Mouse (Mus musculus) embryonic facial prominence, embryonic 11.5 days (tissue): ENCODE results near the gene Gm19684. TPM values are rescaled to one million over a fixed set of nuclear protein-coding genes. Genes with fewer than 3 reads are reported as not detected.
"Not testable (repeated sequence)": the region's sequence is repeated elsewhere in the genome, so short reads cannot be mapped to it uniquely, and the experiment has no call there.

Experiments
- ATAC-seq: fragments of 200-750 bp; cut with Nextera tagmentation; replicated peaks from 2 replicates; pipeline ENCODE4 v1.8.0; 2017; ENCODE audit warnings: low read depth; ENCODE audit not compliant: insufficient number of reproducible peaks, low FRiP score, low TSS enrichment
- DNase-seq: peaks from one replicate; pipeline ENCODE4 v3.0.0-alpha.2; 2015; ENCODE audit warnings: low spot score
- H3K27ac ChIP-seq: fragments of 300-500 bp; sonication (generic); replicated peaks from 2 replicates; pipeline ENCODE4 v1.5.1; 2014; ENCODE audit warnings: mild to moderate bottlenecking, low read depth, low read length, control low read depth
- H3K27me3 ChIP-seq: fragments of 300-500 bp; sonication (generic); 2 replicates; pipeline ENCODE4 v1.6.1; 2014; ENCODE audit warnings: mild to moderate bottlenecking, low read length, moderate library complexity, mixed read lengths; ENCODE audit not compliant: control insufficient read depth, insufficient read depth
- H3K36me3 ChIP-seq: fragments of 300-500 bp; sonication (generic); replicated peaks from 2 replicates; pipeline ENCODE4 v1.6.1; 2014; ENCODE audit warnings: low read depth, mild to moderate bottlenecking, low read length, moderate library complexity, mixed read lengths; ENCODE audit not compliant: control insufficient read depth, insufficient read depth
- H3K4me1 ChIP-seq: fragments of 300-500 bp; sonication (generic); 2 replicates; pipeline ENCODE4 v1.6.1; 2014; ENCODE audit warnings: low read length, mixed read lengths; ENCODE audit not compliant: control insufficient read depth, insufficient read depth
- H3K4me2 ChIP-seq: fragments of 300-500 bp; sonication (generic); 2 replicates; pipeline ENCODE4 v1.6.1; 2014; ENCODE audit warnings: low read depth, mild to moderate bottlenecking, control low read depth, low read length, moderate library complexity
- H3K4me3 ChIP-seq: fragments of 300-500 bp; sonication (generic); 2 replicates; pipeline ENCODE4 v1.5.1; 2014; ENCODE audit warnings: low read depth, low read length, control low read depth
- H3K9ac ChIP-seq: fragments of 300-500 bp; sonication (generic); replicated peaks from 2 replicates; pipeline ENCODE4 v1.6.1; 2014; ENCODE audit warnings: mild to moderate bottlenecking, control low read depth, low read length
- H3K9me3 ChIP-seq: fragments of 300-500 bp; sonication (generic); replicated peaks from 2 replicates; pipeline ENCODE4 v1.6.1; 2016; ENCODE audit warnings: mild to moderate bottlenecking, low read length, inconsistent platforms, mixed read lengths; ENCODE audit not compliant: control insufficient read depth
- WGBS: fragments of 180-500 bp; shearing (Covaris S2); extraction: QIAGEN DNeasy Blood & Tissue Kit; methylation state at CpG from one replicate; pipeline ENCODE4 v1.1.7; 2014; 5-methylcytosine and 5-hydroxymethylcytosine counted together
- polyA plus RNA-seq: library from polyadenylated mRNA; unstranded; fragments of >200 nt; fragmentation: Nextera tagmentation; extraction: Ambion mirVana; gene quantifications from 2 replicates; pipeline ENCODE4 v1.2.1, GENCODE M21; 2014

Gm19684 gene
- polyA plus RNA-seq, 1 experiment from 2014 or later = not detected

GRCm38 (mm10) chr17:36092520-36092919 is 29.0 kb upstream of the Gm19684 start:
- not testable (repeated sequence) for H3K36me3 ChIP-seq, H3K27ac ChIP-seq, H3K27me3 ChIP-seq, H3K9me3 ChIP-seq, DNase-seq, H3K4me1 ChIP-seq, H3K4me2 ChIP-seq, H3K9ac ChIP-seq, H3K4me3 ChIP-seq, ATAC-seq

GRCm38 (mm10) chr17:36093936-36094335 is 27.5 kb upstream of the Gm19684 start:
- no peak overlapping the region for H3K4me2 ChIP-seq
- H3K9ac ChIP-seq = no peak overlapping the region
- no peak for DNase-seq
- 14% methylated on average over 3 of the region's 3 CpGs for WGBS
- H3K27ac ChIP-seq = no peak overlapping the region
- no peaks in the 10 kb centered on the region for H3K27me3 ChIP-seq
- ATAC-seq = no peak
- no peaks in the 10 kb centered on the region for H3K36me3 ChIP-seq
- H3K4me3 ChIP-seq = no peak overlapping the region
- H3K9me3 ChIP-seq = no peaks in the 10 kb centered on the region
- no peaks in the 10 kb centered on the region for H3K4me1 ChIP-seq

DNA sequence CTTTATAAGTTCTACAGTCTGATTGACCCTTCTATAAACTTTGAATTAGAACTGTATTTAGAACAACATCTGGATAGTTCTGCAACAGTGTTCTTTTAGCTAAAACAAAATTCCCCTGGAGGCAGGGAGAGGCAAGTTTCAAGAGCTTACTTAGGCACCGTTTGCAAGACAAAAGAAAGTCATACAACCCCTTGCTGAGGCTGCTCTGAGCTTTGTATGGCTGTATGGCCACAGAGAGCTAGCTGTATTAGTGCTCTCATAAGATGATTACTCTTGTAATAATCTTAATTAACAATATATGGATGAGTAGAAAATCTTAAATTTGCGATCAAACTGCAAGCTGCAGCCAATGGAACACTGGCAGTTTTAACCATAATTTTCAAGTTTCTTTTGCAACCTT is 21.9 kb upstream of the Gm19684 start:
- not testable (repeated sequence) for H3K4me3 ChIP-seq, ATAC-seq, H3K4me1 ChIP-seq, H3K4me2 ChIP-seq, H3K9me3 ChIP-seq, H3K27ac ChIP-seq, H3K36me3 ChIP-seq, H3K27me3 ChIP-seq, H3K9ac ChIP-seq, DNase-seq
- WGBS = 51% methylated on average over 2 of the region's 2 CpGs

DNA sequence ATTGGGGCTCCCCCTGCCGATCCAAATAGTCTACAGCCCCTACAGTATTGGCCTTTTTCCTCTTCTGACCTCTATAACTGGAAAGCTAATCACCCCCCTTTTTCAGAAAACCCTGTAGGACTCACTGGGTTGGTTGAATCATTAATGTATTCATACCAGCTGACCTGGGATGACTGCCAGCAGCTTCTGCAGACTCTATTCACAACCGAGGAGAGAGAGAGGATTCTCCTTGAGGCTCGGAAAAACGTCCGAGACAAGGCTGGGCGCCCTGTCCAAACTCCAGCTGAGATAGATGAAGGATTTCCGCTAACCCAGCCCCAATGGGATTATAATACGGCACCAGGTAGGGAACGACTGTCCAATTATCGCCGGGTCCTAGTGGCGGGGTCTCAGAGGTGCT is 19.4 kb upstream of the Gm19684 start:
- H3K4me1 ChIP-seq, H3K4me3 ChIP-seq, DNase-seq, H3K9ac ChIP-seq, H3K27ac ChIP-seq, H3K36me3 ChIP-seq, ATAC-seq, H3K4me2 ChIP-seq, H3K9me3 ChIP-seq, H3K27me3 ChIP-seq: not testable (repeated sequence)
- WGBS = 83% methylated on average over 11 of the region's 12 CpGs

DNA sequence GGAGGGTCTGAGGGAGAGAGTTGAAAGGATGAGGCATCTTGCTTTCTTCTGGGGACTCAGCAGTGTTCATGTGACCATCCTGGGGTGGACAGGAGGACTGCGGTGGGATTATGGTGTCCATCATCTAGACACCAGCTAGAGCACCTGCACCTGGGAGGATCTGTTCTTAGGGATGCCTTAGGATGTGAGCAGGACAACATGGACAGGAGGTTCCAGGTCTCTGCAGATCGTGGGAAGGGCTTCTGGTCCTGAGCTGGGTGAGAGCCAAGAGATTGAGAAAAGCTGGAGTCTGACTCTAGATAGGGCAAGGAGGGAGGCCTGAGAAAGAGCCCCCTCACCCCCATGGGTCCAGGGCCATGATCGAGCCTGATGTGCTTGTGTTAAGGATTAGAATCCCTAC is 11.3 kb upstream of the Gm19684 start:
- H3K36me3 ChIP-seq, DNase-seq, H3K27me3 ChIP-seq, H3K9ac ChIP-seq, H3K4me2 ChIP-seq, H3K27ac ChIP-seq, H3K4me3 ChIP-seq, ATAC-seq, H3K9me3 ChIP-seq, H3K4me1 ChIP-seq: not testable (repeated sequence)
- 58% methylated on average over 3 of the region's 3 CpGs for WGBS

- peak overlapping the region; percentile 65 for H3K4me2 ChIP-seq
- H3K27me3 ChIP-seq, H3K27ac ChIP-seq, H3K4me1 ChIP-seq, H3K36me3 ChIP-seq, H3K9ac ChIP-seq, DNase-seq, H3K9me3 ChIP-seq: not testable (repeated sequence)
- ATAC-seq = peak; percentile 63
- 1% methylated on average over 51 of the region's 57 CpGs for WGBS
- peak overlapping the region; percentile 31 for H3K4me3 ChIP-seq
Observed at GRCm38 (mm10) chr17:36110641-36111509, 10.6 kb upstream of the Gm19684 start.

DNA sequence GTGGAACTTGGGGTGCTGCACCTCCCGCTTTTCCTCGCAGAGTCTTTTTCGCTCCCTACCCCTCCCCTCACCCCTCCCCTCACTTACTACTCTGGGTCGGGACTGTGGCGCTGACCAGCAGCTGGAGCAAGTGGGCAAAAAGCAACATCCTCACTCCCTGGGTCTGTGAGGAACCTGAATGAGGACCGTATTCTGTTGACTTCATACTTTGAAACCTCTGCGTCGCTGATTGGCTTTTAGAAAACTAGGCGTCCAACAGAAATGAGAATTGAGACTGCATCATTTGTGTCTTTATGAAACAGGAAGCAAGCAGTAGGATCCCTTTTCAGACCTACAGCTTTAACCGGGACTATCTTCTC is 10.0 kb upstream of the Gm19684 start:
- WGBS = 3% methylated on average over 10 of the region's 10 CpGs
- H3K36me3 ChIP-seq, H3K27me3 ChIP-seq, H3K9ac ChIP-seq, H3K4me1 ChIP-seq, ATAC-seq, H3K9me3 ChIP-seq, H3K27ac ChIP-seq: not testable (repeated sequence)
- H3K4me2 ChIP-seq = peak overlapping the region; percentile 65
- H3K4me3 ChIP-seq = peak overlapping the region; percentile 31
- peak; percentile 30 for DNase-seq

- H3K4me1 ChIP-seq, H3K27ac ChIP-seq, H3K36me3 ChIP-seq, H3K4me3 ChIP-seq, H3K27me3 ChIP-seq, H3K4me2 ChIP-seq, H3K9me3 ChIP-seq, ATAC-seq, H3K9ac ChIP-seq: not testable (repeated sequence)
- WGBS = 17% methylated on average over 6 of the region's 6 CpGs
- DNase-seq = peak; percentile 66
Observed at GRCm38 (mm10) chr17:36113979-36114593, 7.4 kb upstream of the Gm19684 start.
